Mouse (Mus musculus) kidney, embryonic 16.5 days (tissue): ENCODE data around the gene Tmie. TPM values are rescaled to one million over a fixed set of nuclear protein-coding genes. Genes with fewer than 3 reads are reported as not detected.

ENCODE experiments used
- ATAC-seq: fragments of 200-750 bp; cut with Nextera tagmentation; 2 replicates; pipeline ENCODE4 v1.8.0; 2017; ENCODE audit warnings: moderate TSS enrichment; ENCODE audit not compliant: low FRiP score, low TSS enrichment
- H3K27ac ChIP-seq: fragments of 300-500 bp; sonication (generic); 2 replicates; pipeline ENCODE4 v1.5.1; 2014; ENCODE audit warnings: low read length
- H3K27me3 ChIP-seq: fragments of 300-500 bp; sonication (generic); 2 replicates; pipeline ENCODE4 v1.6.1; 2014; ENCODE audit warnings: low read length, control low read depth, mixed read lengths; ENCODE audit not compliant: insufficient read depth
- H3K36me3 ChIP-seq: fragments of 300-500 bp; sonication (generic); 2 replicates; pipeline ENCODE4 v1.6.1; 2014; ENCODE audit warnings: low read length, control low read depth, mixed read lengths; ENCODE audit not compliant: insufficient read depth
- H3K4me1 ChIP-seq: fragments of 300-500 bp; sonication (generic); 2 replicates; pipeline ENCODE4 v1.6.1; 2014; ENCODE audit warnings: low read length, control low read depth, mixed read lengths; ENCODE audit not compliant: insufficient read depth
- H3K4me2 ChIP-seq: fragments of 300-500 bp; sonication (generic); replicated peaks from 2 replicates; pipeline ENCODE4 v1.6.1; 2014; ENCODE audit warnings: low read depth, low read length
- H3K4me3 ChIP-seq: fragments of 300-500 bp; sonication (generic); 2 replicates; pipeline ENCODE4 v1.5.1; 2014; ENCODE audit warnings: mild to moderate bottlenecking, low read length
- H3K9ac ChIP-seq: fragments of 300-500 bp; sonication (generic); replicated peaks from 2 replicates; pipeline ENCODE4 v1.6.1; 2014; ENCODE audit warnings: low read length
- H3K9me3 ChIP-seq: fragments of 300-500 bp; sonication (generic); 2 replicates; pipeline ENCODE4 v1.6.1; 2016; ENCODE audit warnings: low read length, control low read depth
- WGBS: fragments of 180-500 bp; shearing (Covaris S2); extraction: QIAGEN DNeasy Blood & Tissue Kit; methylation state at CpG from one replicate; pipeline ENCODE4 v1.1.7; 2014; 5-methylcytosine and 5-hydroxymethylcytosine counted together
- polyA plus RNA-seq: library from polyadenylated mRNA; unstranded; fragments of >200 nt; fragmentation: Nextera tagmentation; extraction: Ambion mirVana; gene quantifications from 2 replicates; pipeline ENCODE4 v1.2.1, GENCODE M21; 2015

Gene Tmie
- polyA plus RNA-seq, 1 experiment from 2014 or later: 1.9 TPM

GRCm38 (mm10) chr9:110891077-110891828, 11.3 kb upstream of the Tmie start:
- Histone ChIP-seq H3K27me3 (no peaks in the 10 kb centered on the region), H3K4me3 (no peak overlapping the region), H3K27ac (peak overlapping the region; percentile 31; the same call in 1 of the 2 replicates), H3K4me2 (no peak overlapping the region), H3K36me3 (no peaks in the 10 kb centered on the region), H3K9me3 (no peaks in the 10 kb centered on the region), H3K4me1 (peaks cover 20% of the 10 kb centered on the region), H3K9ac (no peak overlapping the region)
- no peak for ATAC-seq
- WGBS: 64% methylated on average over 12 of the region's 12 CpGs

- ATAC-seq: peak; percentile 47; the same call in 1 of the 2 replicates
- Histone ChIP-seq H3K9me3 (no peaks in the 10 kb centered on the region), H3K27ac (no peak overlapping the region), H3K27me3 (no peaks in the 10 kb centered on the region), H3K4me1 (peaks cover 11% of the 10 kb centered on the region), H3K4me3 (no peak overlapping the region), H3K36me3 (no peaks in the 10 kb centered on the region), H3K4me2 (peak overlapping the region; percentile 27; the same call in 1 of the 2 replicates), H3K9ac (no peak overlapping the region)
- 17% methylated on average over 19 of the region's 21 CpGs for WGBS
These were observed 10.3 kb upstream of the Tmie start for GRCm38 (mm10) chr9:110890026-110890783.

- no peaks in the 10 kb centered on the region for H3K36me3 ChIP-seq
- H3K9me3 ChIP-seq: no peaks in the 10 kb centered on the region
- no peak overlapping the region for H3K4me3 ChIP-seq
- WGBS: 94% methylated on average over 14 of the region's 14 CpGs
- H3K27ac ChIP-seq: no peak overlapping the region
- no peak for ATAC-seq
- no peak overlapping the region for H3K4me2 ChIP-seq
- peaks cover 11% of the 10 kb centered on the region for H3K4me1 ChIP-seq
- no peaks in the 10 kb centered on the region for H3K27me3 ChIP-seq
- no peak overlapping the region for H3K9ac ChIP-seq
These were observed 9.0 kb upstream of the Tmie start for GRCm38 (mm10) chr9:110888935-110889334.

- H3K27ac ChIP-seq: no peak overlapping the region
- 63% methylated on average over 9 of the region's 9 CpGs for WGBS
- ATAC-seq: no peak
- H3K36me3 ChIP-seq: no peaks in the 10 kb centered on the region
- peaks cover 11% of the 10 kb centered on the region for H3K4me1 ChIP-seq
- no peak overlapping the region for H3K4me3 ChIP-seq
- H3K9me3 ChIP-seq: no peaks in the 10 kb centered on the region
- no peak overlapping the region for H3K9ac ChIP-seq
- H3K4me2 ChIP-seq: no peak overlapping the region
- H3K27me3 ChIP-seq: no peaks in the 10 kb centered on the region
These were observed 7.7 kb upstream of the Tmie start for GRCm38 (mm10) chr9:110887388-110888303.

GRCm38 (mm10) chr9:110881953-110882352, 2.0 kb upstream of the Tmie start:
- Histone ChIP-seq H3K27me3 (peaks cover 3% of the 10 kb centered on the region; the same call in 1 of the 2 replicates), H3K9ac (no peak overlapping the region), H3K27ac (no peak overlapping the region), H3K4me2 (no peak overlapping the region), H3K9me3 (no peaks in the 10 kb centered on the region), H3K36me3 (no peaks in the 10 kb centered on the region), H3K4me1 (peaks cover 7% of the 10 kb centered on the region; the same call in 1 of the 2 replicates), H3K4me3 (no peak overlapping the region)
- no peak for ATAC-seq
- WGBS: 78% methylated on average over 7 of the region's 7 CpGs

GRCm38 (mm10) chr9:110880772-110881171, 859 bp upstream of the Tmie start:
- Histone ChIP-seq H3K4me1 (peaks cover 7% of the 10 kb centered on the region; the same call in 1 of the 2 replicates), H3K4me3 (peak overlapping the region; percentile 61), H3K36me3 (no peaks in the 10 kb centered on the region), H3K27ac (peak overlapping the region; percentile 74), H3K27me3 (peaks cover 3% of the 10 kb centered on the region; the same call in 1 of the 2 replicates), H3K4me2 (peak overlapping the region; percentile 87), H3K9me3 (no peaks in the 10 kb centered on the region), H3K9ac (peak overlapping the region; percentile 73)
- WGBS: 67% methylated on average over 4 of the region's 4 CpGs
- ATAC-seq: peak; percentile 33

- no peaks in the 10 kb centered on the region for H3K9me3 ChIP-seq
- H3K27ac ChIP-seq: peak within 1 kb of the TSS; percentile 74
- peak within 1 kb of the TSS; percentile 87 for H3K4me2 ChIP-seq
- peak within 1 kb of the TSS; percentile 61 for H3K4me3 ChIP-seq
- H3K9ac ChIP-seq: peak within 1 kb of the TSS; percentile 73
- 14% methylated on average over 12 of the region's 12 CpGs for WGBS
- H3K27me3 ChIP-seq: peaks cover 3% of the 10 kb centered on the region; the same call in 1 of the 2 replicates
- no peaks in the 10 kb centered on the region for H3K36me3 ChIP-seq
- peaks cover 18% of the 10 kb centered on the region; the same call in 1 of the 2 replicates for H3K4me1 ChIP-seq
- ATAC-seq: peak; percentile 16
These were observed 557 bp downstream of the Tmie start, which contains the start of gene Als2cl for GRCm38 (mm10) chr9:110879191-110879920. Gene Als2cl, plus strand, starts transcription at chr9:110879870.

GRCm38 (mm10) chr9:110877888-110878287, 2.0 kb downstream of the Tmie start:
- Histone ChIP-seq H3K36me3 (no peaks in the 10 kb centered on the region), H3K9ac (no peak overlapping the region), H3K27me3 (peaks cover 3% of the 10 kb centered on the region), H3K4me2 (no peak overlapping the region), H3K4me1 (peaks cover 28% of the 10 kb centered on the region), H3K27ac (no peak overlapping the region), H3K4me3 (no peak overlapping the region), H3K9me3 (no peaks in the 10 kb centered on the region)
- 84% methylated on average over 5 of the region's 5 CpGs for WGBS
- ATAC-seq: no peak

- ATAC-seq: no peak
- no peaks in the 10 kb centered on the region for H3K9me3 ChIP-seq
- H3K27ac ChIP-seq: no peak overlapping the region
- H3K4me3 ChIP-seq: no peak overlapping the region
- no peaks in the 10 kb centered on the region for H3K36me3 ChIP-seq
- 86% methylated on average over 1 of the region's 1 CpGs for WGBS
- no peak overlapping the region for H3K9ac ChIP-seq
- H3K4me1 ChIP-seq: peaks cover 28% of the 10 kb centered on the region
- peaks cover 3% of the 10 kb centered on the region for H3K27me3 ChIP-seq
- H3K4me2 ChIP-seq: no peak overlapping the region
These were observed 2.6 kb downstream of the Tmie start for GRCm38 (mm10) chr9:110877353-110877752.
